Mouse (Mus musculus): ENCODE results near the gene Sez6l2.

DNA sequence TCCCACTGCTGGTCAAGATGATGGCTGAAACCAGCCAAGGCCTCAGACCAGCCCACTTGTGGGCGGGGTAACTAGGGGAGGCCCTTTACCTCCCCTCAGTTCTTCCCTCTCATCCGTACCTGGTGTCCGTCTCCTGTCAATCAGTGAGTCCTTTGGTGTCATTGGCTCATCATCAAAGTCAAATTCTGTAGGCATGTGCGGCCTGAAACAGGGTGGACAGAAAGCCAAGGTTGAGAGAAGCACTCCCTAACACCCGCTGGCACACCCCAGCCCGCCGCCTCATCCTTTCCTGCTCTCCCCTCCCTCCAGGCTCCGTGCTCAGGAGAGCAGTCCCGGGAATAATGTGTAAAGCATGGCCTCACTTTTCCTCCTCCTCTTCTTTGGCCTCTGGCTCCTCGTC is 65.7 kb downstream of the Sez6l2 start:
- no peak for TF ChIP-seq CTCF (IDR thresholded peaks at IDR 0.05; ENCODE audit: borderline replicate concordance, extremely low read depth, insufficient read depth, insufficient read length)
- no peak for TF ChIP-seq POLR2A (IDR thresholded peaks at IDR 0.05; ENCODE audit: borderline replicate concordance, extremely low read depth, insufficient read depth, insufficient read length, poor library complexity, severe bottlenecking)

Measured in brain, embryonic 14.5 days (tissue).